Mouse (Mus musculus) forebrain, embryonic 16.5 days (tissue): Measurements from ENCODE around the gene Aga. TPM values are rescaled to one million over a fixed set of nuclear protein-coding genes. Genes with fewer than 3 reads are reported as not detected.

ENCODE experiments used
- polyA plus RNA-seq: library from polyadenylated mRNA; unstranded; fragments of >200 nt; fragmentation: Nextera tagmentation; extraction: Ambion mirVana; gene quantifications from 2 replicates; pipeline ENCODE4 v1.2.1, GENCODE M21; 2015

Gene Aga
- polyA plus RNA-seq, 1 experiment from 2014 or later: 9.8 TPM

Other genes starting within 250 kb of the Aga start
- 15.8 and 15.9 TPM in 2 replicates for gene Neil3, start 127.3 kb downstream of the Aga start, polyA plus RNA-seq